Mouse (Mus musculus): ENCODE results near the gene Aldh4a1.

- TF ChIP-seq POLR2A (IDR thresholded peaks at IDR 0.05; ENCODE audit: borderline replicate concordance, insufficient read depth, low read length) (no peak), CTCF (IDR thresholded peaks at IDR 0.05; ENCODE audit: borderline replicate concordance, insufficient read depth, low read depth, low read length) (no peak)
These were observed 35.3 kb upstream of the Aldh4a1 start for GRCm38 (mm10) chr4:139587370-139587769.
